Mouse (Mus musculus) c-Kit-positive CD71-positive TER-119-negative erythroid progenitor cells, embryonic 14.5 days (primary cell): ENCODE data around the gene Greb1.
A peak's percentile ranks its signal among the peaks of the same experiment; 100 is the strongest.

Source experiments
- DNase-seq: peaks from one replicate; pipeline ENCODE4 v3.0.0-alpha.2; 2013; ENCODE audit warnings: low read depth

Greb1 gene

GRCm38 (mm10) chr12:16805511-16805910 is 4.8 kb upstream of the Greb1 start:
- peak; percentile 58 for DNase-seq

GRCm38 (mm10) chr12:16803956-16804430 is 3.3 kb upstream of the Greb1 start:
- no peak for DNase-seq

- DNase-seq = no peak
These were observed 2.7 kb upstream of the Greb1 start for GRCm38 (mm10) chr12:16803237-16803955.

GRCm38 (mm10) chr12:16800959-16801315 is 251 bp upstream of the Greb1 start:
- no peak for DNase-seq

- no peak for DNase-seq
These were observed 793 bp downstream of the Greb1 start for GRCm38 (mm10) chr12:16799928-16800258.

GRCm38 (mm10) chr12:16798894-16799293 is 1.8 kb downstream of the Greb1 start:
- DNase-seq = no peak

- no peak for DNase-seq
These were observed 4.9 kb downstream of the Greb1 start for GRCm38 (mm10) chr12:16795781-16796180.

GRCm38 (mm10) chr12:16793371-16793770 is 7.3 kb downstream of the Greb1 start:
- DNase-seq = no peak

- DNase-seq = no peak
These were observed 10.2 kb downstream of the Greb1 start for GRCm38 (mm10) chr12:16790456-16790855.

- no peak for DNase-seq
These were observed 10.9 kb downstream of the Greb1 start for GRCm38 (mm10) chr12:16789756-16790155.

GRCm38 (mm10) chr12:16789199-16789598 is 11.5 kb downstream of the Greb1 start:
- no peak for DNase-seq

- DNase-seq = no peak
These were observed 12.1 kb downstream of the Greb1 start for GRCm38 (mm10) chr12:16788600-16788999.

GRCm38 (mm10) chr12:16781034-16781746 is 19.5 kb downstream of the Greb1 start:
- DNase-seq = no peak

GRCm38 (mm10) chr12:16780320-16780719 is 20.4 kb downstream of the Greb1 start:
- DNase-seq = no peak

- no peak for DNase-seq
These were observed 21.5 kb downstream of the Greb1 start for GRCm38 (mm10) chr12:16779165-16779564.

GRCm38 (mm10) chr12:16778523-16778922 is 22.2 kb downstream of the Greb1 start:
- no peak for DNase-seq

- no peak for DNase-seq
These were observed 25.3 kb downstream of the Greb1 start for GRCm38 (mm10) chr12:16775351-16775750.

- no peak for DNase-seq
These were observed 26.1 kb downstream of the Greb1 start for GRCm38 (mm10) chr12:16774605-16775004.

GRCm38 (mm10) chr12:16769601-16770165 is 31.0 kb downstream of the Greb1 start:
- DNase-seq = no peak

- DNase-seq = no peak
These were observed 32.0 kb downstream of the Greb1 start for GRCm38 (mm10) chr12:16768711-16769110.

GRCm38 (mm10) chr12:16768251-16768650 is 32.4 kb downstream of the Greb1 start:
- DNase-seq = no peak

GRCm38 (mm10) chr12:16764776-16765445 is 35.8 kb downstream of the Greb1 start:
- DNase-seq = no peak
